Mouse (Mus musculus) spleen, adult 12 weeks (tissue): ENCODE data around the gene A030005K14Rik.

Experiments
- DNase-seq: peaks from one replicate; pipeline ENCODE4 v3.0.0; 2022; ENCODE audit warnings: low spot score

A030005K14Rik gene

GRCm38 (mm10) chr1:83059278-83059677 lies at the start of gene A030005K14Rik:
A030005K14Rik (minus strand) TSS chr1:83059378.
- DNase-seq: no peak

DNA sequence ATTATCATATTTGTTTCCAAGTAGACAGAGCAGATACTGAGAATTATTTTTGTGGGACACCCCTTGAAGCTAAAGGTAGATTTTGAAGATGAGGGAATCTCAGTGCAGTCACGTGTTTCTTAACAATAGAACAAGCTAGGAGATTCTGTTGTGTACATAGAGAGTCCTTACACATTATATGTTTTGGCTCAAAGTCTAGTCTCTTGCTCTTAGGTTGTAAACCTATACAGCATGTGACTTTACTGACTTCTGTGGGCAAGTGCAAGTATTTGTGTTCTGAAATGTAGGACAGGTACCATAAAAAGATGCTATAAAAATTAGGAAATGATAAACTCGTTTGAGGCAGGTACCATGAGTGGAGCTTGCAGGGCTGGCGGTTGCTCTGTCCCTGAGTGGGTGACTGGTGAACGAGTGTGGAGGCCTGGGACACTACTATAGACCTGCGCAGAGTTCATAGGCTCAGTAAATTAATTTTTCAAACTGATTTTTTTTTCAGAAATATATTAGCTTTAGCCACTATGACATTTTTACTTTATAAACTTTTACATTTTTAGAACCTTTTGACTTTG lies 48.3 kb upstream of the A030005K14Rik start:
- no peak for DNase-seq

GRCm38 (mm10) chr1:83105464-83105863 lies 46.3 kb upstream of the A030005K14Rik start:
- no peak for DNase-seq

DNA sequence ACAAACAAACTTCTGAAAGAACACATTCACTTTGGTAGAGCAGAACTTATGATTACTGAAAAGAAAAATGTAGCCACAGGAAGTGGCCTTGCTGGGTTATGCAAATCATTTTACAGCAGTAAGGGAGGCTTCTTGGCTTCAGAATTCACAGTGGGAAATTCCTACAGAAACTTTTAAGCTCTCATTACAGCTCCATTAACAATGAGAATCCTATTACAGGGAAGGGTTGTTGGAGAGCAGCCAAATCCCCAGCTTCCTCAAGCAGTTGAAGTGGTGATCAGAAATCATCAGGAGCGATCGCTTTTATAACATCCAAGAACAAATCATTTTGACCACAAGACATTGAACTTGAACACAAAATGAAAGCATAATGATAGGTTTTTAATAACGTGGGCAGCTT lies 42.7 kb upstream of the A030005K14Rik start:
- DNase-seq: no peak

DNA sequence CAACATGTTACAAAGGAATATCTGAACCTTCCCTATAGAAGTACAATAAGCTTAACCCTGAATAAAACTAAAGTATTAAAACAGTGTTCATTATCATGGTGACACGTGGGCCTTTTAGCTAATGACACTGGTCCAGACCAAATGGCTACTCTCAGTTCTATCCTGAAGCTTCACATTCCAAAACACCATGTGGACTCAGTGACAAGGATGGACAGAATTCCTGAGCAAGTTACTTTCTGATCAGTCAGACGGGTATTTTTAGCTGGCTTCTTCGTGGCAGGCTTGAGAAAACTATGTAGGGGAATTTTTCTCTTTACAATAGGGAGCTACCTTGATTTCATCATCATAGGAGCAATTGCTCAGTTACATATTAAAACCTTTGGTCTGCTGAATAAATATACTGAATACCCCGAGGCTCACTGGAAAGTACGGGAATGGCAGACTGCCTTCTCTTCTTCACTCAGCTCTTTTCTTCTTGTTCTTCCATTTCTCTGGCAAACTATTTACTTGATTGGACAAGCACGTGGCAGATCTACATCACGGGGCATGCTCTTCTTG lies 40.5 kb upstream of the A030005K14Rik start:
- no peak for DNase-seq

DNA sequence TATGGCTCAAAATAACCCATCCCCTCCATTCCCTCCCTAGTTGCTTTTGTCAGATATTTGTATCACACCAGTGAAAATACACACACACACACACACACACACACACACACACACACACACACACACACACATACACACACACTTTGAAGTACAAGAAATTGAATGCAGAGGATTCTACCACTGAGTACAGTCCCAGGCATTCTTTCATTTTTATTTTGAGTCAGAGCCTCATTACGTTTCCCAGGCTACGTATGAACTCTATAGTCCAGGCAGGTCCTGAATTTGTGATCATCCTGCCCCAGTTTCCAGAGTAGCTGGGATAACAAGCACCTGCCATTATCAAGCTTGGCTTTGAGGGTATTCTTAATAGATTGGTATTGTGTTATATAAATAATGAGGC lies 40.0 kb upstream of the A030005K14Rik start:
- no peak for DNase-seq

- DNase-seq: no peak
These were observed 37.8 kb upstream of the A030005K14Rik start for GRCm38 (mm10) chr1:83096935-83097334.

GRCm38 (mm10) chr1:83091268-83091667 lies 32.1 kb upstream of the A030005K14Rik start:
- no peak for DNase-seq

DNA sequence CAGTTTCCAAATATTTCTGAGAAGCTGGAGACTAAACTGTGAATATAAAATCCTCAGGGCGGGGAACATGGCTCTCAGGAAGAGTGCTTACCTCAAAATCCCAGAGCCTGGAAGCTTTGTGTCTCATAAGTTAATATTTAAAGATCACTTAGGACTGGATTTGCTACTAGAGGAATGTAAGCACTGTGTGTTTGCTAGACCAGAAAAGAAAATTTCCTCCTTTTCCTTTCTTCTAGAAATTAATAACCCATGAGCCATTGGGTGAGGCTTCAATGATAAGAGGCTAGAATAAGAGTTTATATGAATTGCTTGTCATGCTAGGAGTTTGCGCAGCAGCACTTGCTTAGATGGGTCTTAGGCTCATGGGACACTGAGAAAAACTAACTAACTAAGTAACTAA lies 25.6 kb upstream of the A030005K14Rik start:
- no peak for DNase-seq

DNA sequence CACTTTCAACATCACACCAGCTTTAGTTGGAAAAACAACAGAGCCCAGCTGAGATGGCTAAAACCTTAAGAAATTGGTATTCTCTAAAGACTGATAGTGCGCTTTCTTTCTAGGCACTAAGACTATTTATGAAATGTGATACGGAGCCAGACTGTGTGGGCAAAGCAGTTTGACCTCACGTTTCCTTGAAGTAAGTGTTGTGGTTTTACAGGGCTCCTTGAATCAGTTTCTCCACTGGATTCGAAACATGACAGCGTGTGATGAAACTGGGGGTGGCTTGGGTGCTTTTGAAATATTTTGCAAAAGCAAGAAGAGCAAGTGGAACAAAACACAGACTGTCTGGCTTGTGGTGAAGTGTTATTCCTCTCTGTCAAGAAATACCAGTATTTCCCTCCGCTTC lies 17.8 kb upstream of the A030005K14Rik start:
- no peak for DNase-seq

DNA sequence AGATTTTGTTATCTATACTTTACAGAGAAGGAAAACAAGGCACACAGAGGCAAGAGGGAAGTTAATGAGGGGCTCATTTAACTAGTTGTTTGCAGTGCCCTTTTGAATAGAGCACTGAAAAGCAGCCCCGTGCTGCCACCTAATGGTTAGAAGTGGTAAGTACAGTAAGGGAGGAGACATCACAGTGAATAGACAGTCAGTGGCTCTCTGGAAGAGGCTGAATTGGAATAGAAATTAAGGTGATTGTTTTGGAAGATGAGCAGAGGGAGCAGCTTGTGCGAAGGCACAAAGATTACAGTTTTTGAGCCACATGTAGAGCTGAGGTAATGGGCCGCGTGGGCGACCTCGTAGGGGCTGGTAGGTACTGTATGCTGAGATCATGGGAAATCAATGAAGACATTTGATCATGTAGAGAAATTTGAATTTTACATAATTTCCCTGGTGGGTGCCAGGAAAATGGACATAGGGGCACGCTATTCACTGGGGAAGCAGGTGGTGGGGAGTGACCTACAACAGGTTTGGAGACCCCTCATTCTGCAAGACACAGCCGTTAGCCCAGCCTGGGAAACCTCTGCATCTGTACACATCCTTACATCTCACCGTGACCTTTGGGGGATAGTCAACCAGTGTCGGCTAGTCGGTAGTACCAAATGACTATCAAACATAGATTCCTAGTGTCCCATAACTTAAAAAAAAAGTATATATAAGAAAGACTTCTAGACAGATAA lies 17.2 kb upstream of the A030005K14Rik start:
- no peak for DNase-seq

DNA sequence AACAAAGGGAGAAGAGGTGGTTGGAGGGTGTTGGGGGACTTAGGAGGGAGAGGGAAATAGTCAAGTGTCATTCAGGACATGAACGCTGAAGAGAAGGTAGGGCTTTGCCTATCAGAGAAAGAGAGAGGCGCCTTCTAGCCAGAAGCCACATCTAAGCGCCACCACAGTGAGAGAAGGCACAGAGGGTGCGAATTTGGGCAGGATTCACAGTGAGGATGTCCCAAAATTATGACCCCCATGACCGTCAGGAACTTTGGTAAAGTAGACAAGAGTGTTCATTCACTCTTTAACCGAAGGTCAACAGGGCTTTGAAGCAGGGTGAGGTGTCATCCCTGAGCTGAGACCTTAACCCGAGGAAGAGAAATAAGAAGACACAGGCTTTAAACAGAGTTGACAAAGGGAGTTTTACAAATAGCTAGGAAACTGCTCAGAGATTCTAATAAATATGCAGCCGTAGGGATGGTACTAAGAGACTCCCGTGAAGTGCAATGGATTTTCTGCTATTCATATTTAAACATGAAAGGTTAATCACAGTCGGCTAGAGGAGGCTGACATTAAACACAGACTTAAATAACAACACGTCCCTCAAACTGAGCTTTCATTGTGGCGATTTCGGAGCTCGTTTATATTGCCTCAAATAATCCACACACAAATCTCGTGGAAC lies 16.5 kb upstream of the A030005K14Rik start:
- DNase-seq: no peak

GRCm38 (mm10) chr1:83067205-83067604 lies 8.0 kb upstream of the A030005K14Rik start:
- no peak for DNase-seq

DNA sequence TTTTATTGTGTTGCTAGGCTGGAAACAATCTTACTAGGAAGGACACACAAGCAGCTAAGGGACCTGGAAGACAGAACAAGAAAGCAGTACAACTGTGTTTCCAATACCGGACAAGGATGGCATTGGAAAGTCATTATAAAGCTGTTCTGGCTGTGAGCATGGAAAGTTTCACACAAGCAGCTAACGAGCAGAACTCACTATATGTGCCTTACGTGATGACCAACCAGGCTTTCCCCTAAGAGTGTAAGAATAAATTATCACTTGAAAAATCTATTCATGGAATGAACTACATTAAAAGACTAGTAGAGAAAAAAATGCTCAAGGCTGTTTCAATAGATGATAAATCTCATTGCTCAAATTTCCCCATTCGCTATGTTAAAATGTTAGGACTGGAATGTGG lies 7.4 kb upstream of the A030005K14Rik start:
- DNase-seq: no peak

DNA sequence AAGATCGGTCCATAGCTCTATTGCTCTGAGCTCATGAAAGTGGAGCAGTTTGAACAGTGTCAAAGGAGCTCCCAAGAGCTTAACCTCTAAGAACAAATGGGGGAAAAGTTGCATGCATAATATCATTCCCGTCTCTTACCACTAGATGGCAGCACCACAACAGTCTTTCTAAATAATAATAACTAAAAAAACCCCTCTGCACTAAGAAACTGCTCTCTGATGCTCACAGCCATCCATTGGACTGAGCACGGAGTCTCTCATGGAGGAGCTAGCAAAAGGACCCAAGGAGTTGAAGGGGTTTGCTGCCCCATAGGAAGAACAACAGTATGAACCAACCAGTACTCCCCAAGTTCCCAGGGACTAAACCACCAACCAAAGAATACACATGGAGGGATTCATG lies 5.7 kb upstream of the A030005K14Rik start:
- no peak for DNase-seq

DNA sequence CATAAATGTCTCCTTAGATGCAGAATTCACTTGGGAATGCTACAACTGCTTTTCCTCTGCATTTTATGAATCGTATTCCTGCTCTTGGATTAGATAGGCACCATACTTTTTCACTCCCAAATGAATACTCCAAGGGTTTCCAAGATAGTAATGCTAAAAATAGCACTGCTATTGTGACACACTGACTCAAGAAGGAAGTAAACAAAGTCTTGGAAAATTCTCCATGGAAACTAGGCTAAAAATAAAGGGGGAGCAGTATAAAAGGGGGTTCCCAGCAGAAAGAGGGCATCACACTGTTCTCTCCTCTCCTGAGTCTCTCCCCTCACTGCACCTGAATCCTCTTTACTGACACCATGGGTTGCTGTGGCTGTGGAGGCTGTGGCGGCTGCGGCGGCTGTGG lies 1.5 kb upstream of the A030005K14Rik start, which contains the start of gene Krtap28-13:
Gene Krtap28-13, plus strand, starts transcription at position 288 of the 400 bp plus-strand sequence.
- DNase-seq: no peak

GRCm38 (mm10) chr1:83058481-83058880 lies 697 bp downstream of the A030005K14Rik start:
- DNase-seq: no peak

- DNase-seq: no peak
These were observed 14.2 kb downstream of the A030005K14Rik start, which contains the start of gene Gm47969 for GRCm38 (mm10) chr1:83044882-83045427. Gm47969 (plus strand) TSS chr1:83044932.

DNA sequence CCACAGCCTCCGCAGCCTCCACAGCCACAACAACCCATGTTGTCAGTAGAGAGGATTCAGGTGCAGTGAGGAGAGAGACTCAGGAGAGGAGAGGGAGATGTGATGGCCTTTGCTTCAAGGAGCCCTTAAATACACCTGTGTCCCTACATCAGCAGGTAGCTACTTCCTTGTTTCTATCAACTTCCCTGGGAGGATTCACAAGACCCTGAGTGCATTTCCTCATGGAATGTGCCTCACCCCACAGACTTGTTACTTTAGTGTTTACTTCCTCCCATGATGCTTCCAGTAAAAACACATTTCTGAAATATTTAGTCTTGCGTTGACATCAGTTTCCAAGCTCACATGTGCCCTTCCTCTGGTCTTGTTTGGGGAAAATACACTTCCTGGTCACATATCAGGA lies 16.8 kb downstream of the A030005K14Rik start, which contains the start of gene Krtap28-10:
Gene Krtap28-10, minus strand, starts transcription at position 101 of the 400 bp plus-strand sequence.
- DNase-seq: no peak

DNA sequence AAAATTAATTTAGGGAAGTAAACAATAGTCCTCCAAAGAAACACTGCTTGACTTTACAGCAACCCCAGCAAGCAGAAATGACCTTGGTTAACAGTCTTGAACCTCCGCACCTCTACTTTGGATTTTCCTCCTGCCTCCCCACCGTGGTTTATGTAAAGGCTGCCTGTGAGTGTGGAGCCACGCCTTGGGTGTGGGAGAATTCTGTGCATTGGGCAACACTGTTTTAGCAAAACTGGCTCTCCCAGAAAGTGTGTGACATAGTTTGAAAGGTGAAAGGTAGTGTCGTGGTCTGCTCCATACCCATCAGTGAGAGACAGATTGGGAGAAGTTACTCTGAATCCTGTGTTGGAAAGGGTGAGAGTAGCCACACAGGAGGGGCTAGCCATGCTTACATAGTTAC lies 20.1 kb downstream of the A030005K14Rik start:
- DNase-seq: no peak

DNA sequence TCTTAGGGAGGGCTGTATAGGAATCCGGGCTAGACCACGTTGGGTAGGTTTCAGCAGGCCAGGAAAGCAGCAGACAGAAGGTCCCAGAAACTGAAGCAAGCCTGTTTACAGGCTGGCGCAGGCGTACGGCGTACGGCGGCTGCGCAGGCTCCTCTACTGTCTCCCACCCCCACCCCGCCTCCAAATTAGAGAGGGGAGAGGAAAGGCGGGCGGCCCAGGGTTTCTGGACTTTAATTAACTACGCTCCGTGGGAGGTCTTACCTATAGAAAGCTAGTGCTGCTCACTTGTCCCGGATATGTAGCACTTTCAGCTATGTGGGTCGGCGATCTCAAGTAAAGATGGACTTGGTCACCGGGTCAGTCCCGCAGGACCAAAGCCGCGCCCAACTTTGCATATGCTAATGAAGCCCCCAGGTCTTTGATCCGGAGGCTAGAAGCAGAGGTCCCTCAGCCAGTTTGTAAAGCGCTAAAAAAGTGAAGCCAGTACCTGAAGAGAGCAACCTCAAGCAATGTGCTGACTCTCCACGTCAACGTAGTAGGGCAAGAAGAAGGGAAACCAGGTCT lies 21.0 kb downstream of the A030005K14Rik start, which contains the start of gene Slc19a3:
Gene Slc19a3, minus strand, starts transcription at position 340 of the 564 bp plus-strand sequence.
- DNase-seq: no peak
